Mouse (Mus musculus): ENCODE measurements around the gene Mettl7b. TPM values are rescaled to one million over a fixed set of nuclear protein-coding genes. Genes with fewer than 3 reads are reported as not detected.

The Mettl7b gene
- total and polyA plus RNA-seq, 2 experiments from 2014 or later: not detected

DNA sequence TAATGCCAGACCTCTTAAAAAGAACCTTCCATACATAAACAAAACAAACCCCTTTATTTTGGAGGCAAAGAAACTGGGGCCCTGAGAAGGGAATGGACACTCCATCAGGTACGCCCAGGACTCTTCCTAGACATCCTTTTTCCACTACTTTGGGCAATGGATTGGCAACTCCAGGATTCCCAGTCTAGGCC lies 38.1 kb downstream of the Mettl7b start, which contains the start of gene Rdh5:
TSS of gene Rdh5 (minus strand) at position 67 of the 191 bp plus-strand sequence.
- H3K27me3 ChIP-seq (ENCODE audit: insufficient read depth, low read length): no peaks in the 10 kb centered on the region
- peaks cover 23% of the 10 kb centered on the region for H3K4me1 ChIP-seq (ENCODE audit: insufficient read depth, low read length)
- peak within 1 kb of the TSS; percentile 65 for H3K4me3 ChIP-seq (ENCODE audit: low read length)
- TF ChIP-seq CTCF (IDR thresholded peaks at IDR 0.05; ENCODE audit: low read depth): no peak
- no peak for ATAC-seq
- H3K36me3 ChIP-seq (ENCODE audit: insufficient read depth, low read length): no peaks in the 10 kb centered on the region
- WGBS: 6% methylated on average over 1 of the region's 1 CpGs
- peak within 1 kb of the TSS; percentile 95 for H3K27ac ChIP-seq
- H3K4me2 ChIP-seq (ENCODE audit: low read depth, low read length): peak within 1 kb of the TSS; percentile 72
- H3K9ac ChIP-seq (replicated peaks; ENCODE audit: low read length): peak within 1 kb of the TSS; percentile 72
- H3K9me3 ChIP-seq (ENCODE audit: low read length): no peaks in the 10 kb centered on the region
- no peak for DNase-seq (ENCODE audit: low spot score)

DNA sequence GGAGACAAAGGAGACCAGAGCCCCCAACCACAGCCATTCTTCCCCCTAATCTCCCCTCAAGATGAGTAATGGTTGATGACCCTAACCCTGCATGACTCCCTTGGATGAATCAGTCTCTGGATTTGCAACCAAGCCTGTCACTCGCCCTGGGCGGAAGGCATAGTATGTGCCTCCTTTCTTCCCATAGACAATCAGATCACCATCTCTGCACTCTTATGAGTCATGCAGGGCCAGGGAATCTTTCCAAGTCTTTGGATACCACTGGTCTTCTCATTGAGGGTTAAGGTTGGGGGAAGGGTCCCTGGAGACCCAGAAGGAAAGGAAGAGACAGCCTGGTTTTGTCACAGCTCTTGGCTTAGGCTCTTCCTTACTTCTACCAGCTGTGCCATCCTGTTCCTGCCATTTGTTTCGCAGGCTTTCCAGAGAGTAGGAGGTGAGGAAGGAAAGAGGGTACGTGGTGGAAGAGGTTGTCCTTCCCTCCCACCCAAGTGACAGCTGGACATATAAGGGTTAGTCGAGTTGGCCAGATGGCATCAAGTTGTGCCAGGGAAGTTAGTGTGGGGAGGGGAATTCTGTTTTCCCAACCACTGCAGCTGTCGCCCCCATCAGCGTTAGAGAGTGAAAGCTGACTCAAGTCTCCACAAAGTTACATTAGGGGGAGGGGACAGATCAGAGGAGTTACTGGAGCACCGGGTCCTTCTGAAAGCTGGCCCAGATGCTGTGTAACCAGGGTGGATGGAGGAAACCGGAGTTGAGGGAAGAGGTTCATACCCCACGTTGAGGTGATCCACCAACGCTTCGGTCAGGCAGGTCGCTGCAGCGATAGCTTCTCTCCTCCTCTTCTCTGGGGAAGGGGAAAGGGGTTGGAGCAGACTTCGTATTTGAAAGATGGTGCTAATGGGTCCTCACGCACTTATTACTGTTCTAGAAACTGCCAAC lies 38.6 kb downstream of the Mettl7b start:
- Histone ChIP-seq H3K4me2 (ENCODE audit: low read depth, low read length) (peak overlapping the region; percentile 72), H3K9ac (replicated peaks; ENCODE audit: low read length) (no peak overlapping the region; the same call in 1 of the 2 replicates), H3K4me1 (ENCODE audit: insufficient read depth, low read length) (peaks cover 23% of the 10 kb centered on the region), H3K36me3 (ENCODE audit: insufficient read depth, low read length) (no peaks in the 10 kb centered on the region), H3K27ac (peak overlapping the region; percentile 95), H3K27me3 (ENCODE audit: insufficient read depth, low read length) (no peaks in the 10 kb centered on the region), H3K4me3 (ENCODE audit: low read length) (peak overlapping the region; percentile 65), H3K9me3 (ENCODE audit: low read length) (no peaks in the 10 kb centered on the region)
- no peak for ATAC-seq
- no peak for TF ChIP-seq CTCF (IDR thresholded peaks at IDR 0.05; ENCODE audit: low read depth)
- WGBS: 48% methylated on average over 16 of the region's 16 CpGs
- peak; percentile 61 for DNase-seq (ENCODE audit: low spot score)

DNA sequence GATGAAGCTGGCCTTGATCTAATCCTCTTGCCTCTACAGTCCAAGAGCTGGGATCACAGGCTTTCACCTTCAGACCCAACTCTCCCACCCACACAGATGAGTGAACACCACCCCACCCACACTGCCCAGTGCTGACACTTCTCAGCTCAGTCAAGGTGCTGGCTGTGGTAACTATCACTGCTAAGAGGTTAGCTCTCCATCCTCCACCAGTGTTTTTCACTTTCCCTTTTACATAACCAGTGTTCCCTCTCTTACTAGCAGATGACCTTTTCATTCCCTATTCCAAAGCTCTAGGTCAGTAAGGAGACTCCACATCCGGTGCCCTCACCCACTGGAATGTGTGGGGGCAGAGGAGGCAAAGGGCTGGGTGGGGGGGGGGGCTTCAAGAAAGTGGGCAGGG lies 39.5 kb downstream of the Mettl7b start:
- ATAC-seq (no peak), DNase-seq (ENCODE audit: low spot score) (no peak)
- peak overlapping the region; percentile 72; the same call in 1 of the 2 replicates for H3K4me2 ChIP-seq (ENCODE audit: low read depth, low read length)
- H3K27ac ChIP-seq: peak overlapping the region; percentile 95
- H3K9ac ChIP-seq (replicated peaks; ENCODE audit: low read length): no peak overlapping the region
- H3K27me3 ChIP-seq (ENCODE audit: insufficient read depth, low read length): no peaks in the 10 kb centered on the region
- H3K4me3 ChIP-seq (ENCODE audit: low read length): no peak overlapping the region
- 29% methylated on average over 1 of the region's 1 CpGs for WGBS
- H3K36me3 ChIP-seq (ENCODE audit: insufficient read depth, low read length): no peaks in the 10 kb centered on the region; the same call in 1 of the 2 replicates
- no peaks in the 10 kb centered on the region for H3K9me3 ChIP-seq (ENCODE audit: low read length)
- peaks cover 23% of the 10 kb centered on the region for H3K4me1 ChIP-seq (ENCODE audit: insufficient read depth, low read length)
- no peak for TF ChIP-seq CTCF (IDR thresholded peaks at IDR 0.05; ENCODE audit: low read depth)

DNA sequence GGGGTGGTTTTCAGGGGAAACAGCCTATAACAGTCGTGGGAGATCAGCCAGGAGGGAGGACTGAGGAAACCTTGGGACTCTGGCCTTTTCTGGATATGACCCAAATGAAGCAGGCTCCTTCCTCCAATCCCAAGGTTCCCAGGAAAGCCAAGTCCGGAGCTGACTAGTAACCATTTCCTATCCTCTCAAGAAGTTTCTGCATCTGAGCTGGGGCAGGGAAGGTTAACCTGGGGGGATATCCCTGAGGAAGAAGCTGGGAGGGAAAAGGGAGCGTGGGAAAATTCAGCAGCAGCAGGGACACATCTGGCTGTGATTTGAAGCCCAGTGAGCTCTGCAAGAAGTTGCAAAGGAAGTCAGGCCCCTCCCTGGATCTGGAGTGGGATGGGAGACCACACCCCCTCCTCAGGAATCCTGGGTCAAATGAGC lies 40.0 kb downstream of the Mettl7b start:
- peak overlapping the region; percentile 95 for H3K27ac ChIP-seq
- 56% methylated on average over 3 of the region's 3 CpGs for WGBS

DNA sequence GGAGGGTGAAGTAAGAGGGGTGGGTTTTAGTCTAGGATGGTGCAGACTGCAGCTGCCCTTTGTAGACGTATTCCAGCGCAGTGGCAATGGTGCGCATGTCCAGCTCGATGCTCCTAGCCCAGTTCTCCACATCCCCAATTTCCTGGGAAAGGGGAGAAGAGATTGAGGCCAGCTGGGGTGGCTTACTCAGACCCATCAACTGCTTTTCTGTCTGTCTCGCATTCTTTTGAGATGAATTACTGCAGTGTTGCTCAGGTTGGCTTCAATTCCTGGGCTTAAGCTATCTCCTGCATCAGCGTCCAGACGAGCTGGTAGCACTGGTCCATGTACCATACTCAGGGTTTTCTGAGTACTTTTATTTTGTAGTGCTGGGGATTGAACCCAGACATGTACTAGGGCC lies 40.8 kb downstream of the Mettl7b start:
- Histone ChIP-seq H3K27ac (peak overlapping the region; percentile 89), H3K4me3 (ENCODE audit: low read length) (no peak overlapping the region), H3K9me3 (ENCODE audit: low read length) (no peaks in the 10 kb centered on the region), H3K36me3 (ENCODE audit: insufficient read depth, low read length) (no peaks in the 10 kb centered on the region; the same call in 1 of the 2 replicates), H3K9ac (replicated peaks; ENCODE audit: low read length) (no peak overlapping the region; the same call in 1 of the 2 replicates), H3K27me3 (ENCODE audit: insufficient read depth, low read length) (no peaks in the 10 kb centered on the region), H3K4me2 (ENCODE audit: low read depth, low read length) (no peak overlapping the region), H3K4me1 (ENCODE audit: insufficient read depth, low read length) (peaks cover 23% of the 10 kb centered on the region)
- DNase-seq (ENCODE audit: low spot score) (no peak), ATAC-seq (no peak)
- 75% methylated on average over 7 of the region's 7 CpGs for WGBS
- no peak for TF ChIP-seq CTCF (IDR thresholded peaks at IDR 0.05; ENCODE audit: low read depth)

More for the DNA sequence above, 40.0 kb downstream of the Mettl7b start:
- Histone ChIP-seq H3K4me1 (ENCODE audit: insufficient read depth, low read length) (peaks cover 23% of the 10 kb centered on the region), H3K4me2 (ENCODE audit: low read depth, low read length) (no peak overlapping the region), H3K36me3 (ENCODE audit: insufficient read depth, low read length) (no peaks in the 10 kb centered on the region; the same call in 1 of the 2 replicates), H3K9ac (replicated peaks; ENCODE audit: low read length) (no peak overlapping the region), H3K9me3 (ENCODE audit: low read length) (no peaks in the 10 kb centered on the region), H3K27me3 (ENCODE audit: insufficient read depth, low read length) (no peaks in the 10 kb centered on the region), H3K4me3 (ENCODE audit: low read length) (no peak overlapping the region)
- TF ChIP-seq CTCF (IDR thresholded peaks at IDR 0.05; ENCODE audit: low read depth): no peak
- ATAC-seq: no peak
- DNase-seq (ENCODE audit: low spot score): no peak

DNA sequence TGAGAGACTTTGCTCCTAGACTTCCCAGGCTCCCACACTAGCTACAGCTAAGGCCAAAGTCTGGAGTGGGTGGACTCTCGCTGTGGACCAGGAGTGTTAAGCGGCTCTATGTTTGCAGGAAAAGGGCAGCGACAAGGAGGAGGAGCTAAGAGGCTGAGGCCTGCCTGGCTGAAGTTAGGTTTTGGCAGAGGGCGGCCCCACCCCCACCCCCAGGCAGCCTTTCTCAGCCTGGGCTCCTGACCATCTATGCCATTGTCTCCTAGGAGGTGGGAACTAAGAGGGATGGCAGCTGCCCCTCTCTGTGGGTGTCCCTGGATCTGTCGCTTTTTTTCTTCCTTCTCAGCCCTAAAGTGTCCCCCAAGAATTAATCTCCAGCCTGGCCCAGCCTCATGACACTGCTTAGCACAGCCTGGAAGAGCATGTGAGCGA lies 41.6 kb downstream of the Mettl7b start:
- DNase-seq (ENCODE audit: low spot score) (peak; percentile 73), ATAC-seq (peak; percentile 36)
- H3K4me2 ChIP-seq (ENCODE audit: low read depth, low read length): peak overlapping the region; percentile 1; the same call in 1 of the 2 replicates
- WGBS: 9% methylated on average over 6 of the region's 6 CpGs
- no peak overlapping the region; the same call in 1 of the 2 replicates for H3K9ac ChIP-seq (replicated peaks; ENCODE audit: low read length)
- H3K27me3 ChIP-seq (ENCODE audit: insufficient read depth, low read length): no peaks in the 10 kb centered on the region
- peak overlapping the region; percentile 89 for H3K27ac ChIP-seq
- H3K36me3 ChIP-seq (ENCODE audit: insufficient read depth, low read length): no peaks in the 10 kb centered on the region; the same call in 1 of the 2 replicates
- H3K9me3 ChIP-seq (ENCODE audit: low read length): no peaks in the 10 kb centered on the region
- H3K4me1 ChIP-seq (ENCODE audit: insufficient read depth, low read length): peaks cover 22% of the 10 kb centered on the region
- H3K4me3 ChIP-seq (ENCODE audit: low read length): no peak overlapping the region
- no peak for TF ChIP-seq CTCF (IDR thresholded peaks at IDR 0.05; ENCODE audit: low read depth)
